Mouse (Mus musculus): ENCODE measurements around the gene Creb5. TPM values are rescaled to one million over a fixed set of nuclear protein-coding genes. Genes with fewer than 3 reads are reported as not detected.

The Creb5 gene
- total and polyA plus RNA-seq, 2 experiments from 2014 or later, result 1.6 to 3.2 TPM

GRCm38 (mm10) chr6:53576841-53577240 lies 289.8 kb downstream of the Creb5 start:
- Histone ChIP-seq H3K4me3 (ENCODE audit: low read depth, low read length) (no peak overlapping the region), H3K4me1 (ENCODE audit: insufficient read depth, low read length) (no peaks in the 10 kb centered on the region), H3K27me3 (ENCODE audit: insufficient read depth, low read length) (peaks cover 4% of the 10 kb centered on the region; the same call in 1 of the 2 replicates), H3K36me3 (ENCODE audit: insufficient read depth, low read length) (no peaks in the 10 kb centered on the region), H3K9ac (replicated peaks; ENCODE audit: low read length, poor library complexity, severe bottlenecking) (no peak overlapping the region), H3K4me2 (ENCODE audit: low read depth, low read length, poor library complexity, severe bottlenecking) (no peak overlapping the region), H3K9me3 (ENCODE audit: low read length) (no peaks in the 10 kb centered on the region), H3K27ac (ENCODE audit: low read depth, low read length) (no peak overlapping the region)
- WGBS, result 80% methylated on average over 6 of the region's 6 CpGs
- TF ChIP-seq CTCF (IDR thresholded peaks at IDR 0.05), result no peak
- DNase-seq (ENCODE audit: low spot score), result no peak
- no peak for ATAC-seq (ENCODE audit: low FRiP score)

GRCm38 (mm10) chr6:53577776-53578175 lies 290.7 kb downstream of the Creb5 start:
- Histone ChIP-seq H3K9ac (replicated peaks; ENCODE audit: low read length, poor library complexity, severe bottlenecking) (no peak overlapping the region), H3K9me3 (ENCODE audit: low read length) (no peaks in the 10 kb centered on the region), H3K27ac (ENCODE audit: low read depth, low read length) (no peak overlapping the region), H3K4me1 (ENCODE audit: insufficient read depth, low read length) (no peaks in the 10 kb centered on the region), H3K4me3 (ENCODE audit: low read depth, low read length) (no peak overlapping the region), H3K4me2 (ENCODE audit: low read depth, low read length, poor library complexity, severe bottlenecking) (no peak overlapping the region), H3K27me3 (ENCODE audit: insufficient read depth, low read length) (no peaks in the 10 kb centered on the region; the same call in 1 of the 2 replicates), H3K36me3 (ENCODE audit: insufficient read depth, low read length) (no peaks in the 10 kb centered on the region)
- no peak for TF ChIP-seq CTCF (IDR thresholded peaks at IDR 0.05)
- WGBS, result 81% methylated on average over 3 of the region's 3 CpGs
- ATAC-seq (ENCODE audit: low FRiP score) (no peak), DNase-seq (ENCODE audit: low spot score) (no peak)

- ATAC-seq (ENCODE audit: low FRiP score), result no peak
- TF ChIP-seq CTCF (IDR thresholded peaks at IDR 0.05), result no peak
- Histone ChIP-seq H3K27ac (ENCODE audit: low read depth, low read length) (no peak overlapping the region), H3K4me3 (ENCODE audit: low read depth, low read length) (no peak overlapping the region), H3K9ac (replicated peaks; ENCODE audit: low read length, poor library complexity, severe bottlenecking) (no peak overlapping the region), H3K4me2 (ENCODE audit: low read depth, low read length, poor library complexity, severe bottlenecking) (no peak overlapping the region), H3K9me3 (ENCODE audit: low read length) (no peaks in the 10 kb centered on the region), H3K36me3 (ENCODE audit: insufficient read depth, low read length) (no peaks in the 10 kb centered on the region), H3K4me1 (ENCODE audit: insufficient read depth, low read length) (no peaks in the 10 kb centered on the region), H3K27me3 (ENCODE audit: insufficient read depth, low read length) (no peaks in the 10 kb centered on the region)
- WGBS, result 84% methylated on average over 7 of the region's 7 CpGs
- no peak for DNase-seq (ENCODE audit: low spot score)
Observed at GRCm38 (mm10) chr6:53580346-53580745, 293.3 kb downstream of the Creb5 start.

GRCm38 (mm10) chr6:53583234-53583875 lies 296.3 kb downstream of the Creb5 start:
- Histone ChIP-seq H3K27ac (ENCODE audit: low read depth, low read length) (no peak overlapping the region), H3K27me3 (ENCODE audit: insufficient read depth, low read length) (no peaks in the 10 kb centered on the region), H3K36me3 (ENCODE audit: insufficient read depth, low read length) (no peaks in the 10 kb centered on the region), H3K4me3 (ENCODE audit: low read depth, low read length) (no peak overlapping the region), H3K9ac (replicated peaks; ENCODE audit: low read length, poor library complexity, severe bottlenecking) (no peak overlapping the region), H3K4me1 (ENCODE audit: insufficient read depth, low read length) (no peaks in the 10 kb centered on the region), H3K9me3 (ENCODE audit: low read length) (no peaks in the 10 kb centered on the region), H3K4me2 (ENCODE audit: low read depth, low read length, poor library complexity, severe bottlenecking) (peak overlapping the region; percentile 31)
- ATAC-seq (ENCODE audit: low FRiP score) (no peak), DNase-seq (ENCODE audit: low spot score) (peak; percentile 51)
- 0 out of 2 replicates have a peak, but pooled peaks have one; percentile 4 for TF ChIP-seq CTCF (IDR thresholded peaks at IDR 0.05)
- WGBS, result 38% methylated on average over 19 of the region's 19 CpGs

- TF ChIP-seq CTCF (IDR thresholded peaks at IDR 0.05), result no peak
- Histone ChIP-seq H3K27ac (ENCODE audit: low read depth, low read length) (no peak overlapping the region), H3K9ac (replicated peaks; ENCODE audit: low read length, poor library complexity, severe bottlenecking) (no peak overlapping the region), H3K27me3 (ENCODE audit: insufficient read depth, low read length) (no peaks in the 10 kb centered on the region), H3K4me3 (ENCODE audit: low read depth, low read length) (no peak overlapping the region), H3K4me1 (ENCODE audit: insufficient read depth, low read length) (no peaks in the 10 kb centered on the region), H3K9me3 (ENCODE audit: low read length) (no peaks in the 10 kb centered on the region), H3K4me2 (ENCODE audit: low read depth, low read length, poor library complexity, severe bottlenecking) (no peak overlapping the region), H3K36me3 (ENCODE audit: insufficient read depth, low read length) (no peaks in the 10 kb centered on the region)
- WGBS, result 57% methylated on average over 10 of the region's 10 CpGs
- ATAC-seq (ENCODE audit: low FRiP score) (no peak), DNase-seq (ENCODE audit: low spot score) (no peak)
Observed at GRCm38 (mm10) chr6:53584718-53585405, 297.8 kb downstream of the Creb5 start.

- 88% methylated on average over 6 of the region's 6 CpGs for WGBS
- no peaks in the 10 kb centered on the region for H3K36me3 ChIP-seq (ENCODE audit: insufficient read depth, low read length)
- H3K4me1 ChIP-seq (ENCODE audit: insufficient read depth, low read length), result no peaks in the 10 kb centered on the region
- no peak for ATAC-seq (ENCODE audit: low FRiP score)
- H3K27ac ChIP-seq (ENCODE audit: low read depth, low read length), result no peak overlapping the region
- no peaks in the 10 kb centered on the region for H3K27me3 ChIP-seq (ENCODE audit: insufficient read depth, low read length)
- H3K9ac ChIP-seq (replicated peaks; ENCODE audit: low read length, poor library complexity, severe bottlenecking), result no peak overlapping the region
- no peak for DNase-seq (ENCODE audit: low spot score)
- no peak overlapping the region for H3K4me2 ChIP-seq (ENCODE audit: low read depth, low read length, poor library complexity, severe bottlenecking)
- no peaks in the 10 kb centered on the region for H3K9me3 ChIP-seq (ENCODE audit: low read length)
- H3K4me3 ChIP-seq (ENCODE audit: low read depth, low read length), result no peak overlapping the region
- TF ChIP-seq CTCF (IDR thresholded peaks at IDR 0.05), result no peak
Observed at GRCm38 (mm10) chr6:53589746-53590145, 302.7 kb downstream of the Creb5 start.
